Mouse (Mus musculus) G1E (cell line): ENCODE data around the gene Bbs5. TPM values are rescaled to one million over a fixed set of nuclear protein-coding genes. Genes with fewer than 3 reads are reported as not detected.

ENCODE experiments used
- ATAC-seq: 2 replicates; pipeline ENCODE4 v1.8.0; 2016; ENCODE audit warnings: mild to moderate bottlenecking; ENCODE audit not compliant: insufficient number of reproducible peaks, poor library complexity, low FRiP score, severe bottlenecking; ENCODE audit errors: extremely low read depth
- DNase-seq: peaks from one replicate; pipeline ENCODE4 v3.0.0; 2012; ENCODE audit warnings: low spot score
- H3K27me3 ChIP-seq: 2 replicates; pipeline ENCODE4 v1.6.1; 2012; ENCODE audit warnings: mild to moderate bottlenecking, low read length, inconsistent platforms; ENCODE audit not compliant: insufficient read depth
- H3K36me3 ChIP-seq: replicated peaks from 2 replicates; pipeline ENCODE3; 2012; ENCODE audit warnings: mild to moderate bottlenecking, inconsistent platforms
- H3K4me1 ChIP-seq: 2 replicates; pipeline ENCODE4 v1.6.1; 2012; ENCODE audit warnings: low read depth, low read length, inconsistent platforms, mixed read lengths; ENCODE audit not compliant: insufficient read depth
- H3K4me3 ChIP-seq: 2 replicates; pipeline ENCODE4 v1.5.1; 2012; ENCODE audit warnings: low read depth, mild to moderate bottlenecking, inconsistent platforms, low read length, moderate library complexity, mixed read lengths
- H3K9me3 ChIP-seq: replicated peaks from 2 replicates; pipeline ENCODE4 v1.6.1; 2012; ENCODE audit warnings: inconsistent platforms
- CTCF ChIP-seq: IDR thresholded peaks from 2 replicates; pipeline ENCODE4 v1.5.1; 2012; ENCODE audit warnings: low read depth, low read length, inconsistent platforms, mixed read lengths
- GATA1 ChIP-seq: IDR thresholded peaks from 2 replicates; pipeline ENCODE4 v1.6.1; 2012; ENCODE audit warnings: borderline replicate concordance, low read length, inconsistent platforms, mixed read lengths
- GATA2 ChIP-seq: IDR thresholded peaks from 2 replicates; pipeline ENCODE4 v1.6.1; 2012; ENCODE audit warnings: low read depth, low read length, inconsistent platforms, borderline replicate concordance
- POLR2AphosphoS5 ChIP-seq: IDR thresholded peaks from 2 replicates; pipeline ENCODE4 v1.6.1; 2012; ENCODE audit warnings: low read depth, low read length, inconsistent platforms; ENCODE audit not compliant: insufficient replicate concordance
- TAL1 ChIP-seq: conservative IDR thresholded peaks from 2 replicates; pipeline ENCODE4 v1.6.1; 2012; ENCODE audit warnings: low read depth, low read length, inconsistent platforms, mixed read lengths
- polyA plus RNA-seq: library from polyadenylated mRNA; stranded (reverse); fragments of >175 nt; gene quantifications from 2 replicates; pipeline ENCODE4 v1.2.3, GENCODE M21; 2012
- total RNA-seq, 2 experiments: library from RNA; stranded (forward) in 1 of 2; stranded (reverse) in 1 of 2; fragments of 200-1000 nt in 1 of 2; fragments of >200 nt in 1 of 2; fragmentation: Nextera tagmentation in 1 of 2; gene quantifications; 2 replicates each; pipeline ENCODE4 v1.2.3; 2014 to 2017

Bbs5 gene
- total RNA-seq (2014; fragmentation: Nextera tagmentation) (not detected in 2 replicates), total RNA-seq (2017) (0.70 and 1.1 TPM in 2 replicates), polyA plus RNA-seq (0.09 TPM in 1 of 2 replicates, not detected in the other)

DNA sequence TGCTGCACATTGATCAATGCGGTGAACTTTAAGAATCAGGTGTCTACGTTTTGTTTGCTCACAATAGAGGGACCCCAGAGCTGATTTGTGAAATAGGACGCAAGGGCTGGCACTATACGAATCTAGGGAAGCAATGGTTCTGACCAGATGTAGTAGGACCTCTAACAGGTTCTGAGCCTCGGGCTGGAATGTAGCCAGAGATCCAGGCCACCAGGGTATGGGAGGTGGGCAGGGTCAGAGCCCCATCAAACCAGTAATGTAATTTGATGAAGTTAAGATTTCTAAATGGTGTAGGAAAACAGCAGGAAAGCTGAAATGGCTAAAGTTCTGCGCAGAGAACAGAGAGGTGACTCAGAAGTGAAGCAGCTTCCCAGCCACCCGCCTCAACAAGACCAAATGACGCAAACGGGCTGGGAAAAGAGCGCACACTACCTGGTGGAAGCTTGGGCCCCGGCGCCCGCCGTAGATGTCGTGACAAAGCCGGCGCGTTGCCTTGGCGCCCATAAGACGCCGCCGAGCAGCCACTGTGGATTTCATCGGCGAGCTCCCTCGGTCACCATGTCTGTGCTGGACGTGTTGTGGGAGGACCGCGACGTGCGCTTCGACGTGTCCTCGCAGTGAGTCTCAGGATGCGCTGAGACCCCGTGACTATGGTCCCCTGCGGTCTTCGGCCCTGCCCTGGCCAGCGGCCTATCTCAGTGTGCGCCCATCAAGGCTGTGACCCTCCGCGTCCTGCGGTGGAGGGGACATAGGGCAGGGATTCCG, at the start of gene Bbs5:
TSS of gene Bbs5 (plus strand) at position 446 of the 765 bp plus-strand sequence.
- no peak for ATAC-seq
- Histone ChIP-seq H3K27me3 (peaks cover 10% of the 10 kb centered on the region), H3K9me3 (no peaks in the 10 kb centered on the region), H3K4me1 (peaks cover 4% of the 10 kb centered on the region; the same call in 1 of the 2 replicates), H3K4me3 (peak within 1 kb of the TSS; percentile 49), H3K36me3 (no peaks in the 10 kb centered on the region)
- no peak for TF ChIP-seq CTCF
- DNase-seq: no peak

GRCm38 (mm10) chr2:69603726-69604393, 43.1 kb upstream of the Bbs5 start:
- Histone ChIP-seq H3K4me3 (no peak overlapping the region), H3K27me3 (no peaks in the 10 kb centered on the region; the same call in 1 of the 2 replicates), H3K4me1 (no peaks in the 10 kb centered on the region), H3K9me3 (no peaks in the 10 kb centered on the region), H3K36me3 (no peaks in the 10 kb centered on the region)
- DNase-seq (no peak), ATAC-seq (no peak)
- TF ChIP-seq POLR2AphosphoS5 (no peak), CTCF (no peak), TAL1 (no peak), GATA2 (no peak), GATA1 (no peak)

- Histone ChIP-seq H3K4me1 (no peaks in the 10 kb centered on the region; the same call in 1 of the 2 replicates), H3K9me3 (no peaks in the 10 kb centered on the region), H3K36me3 (no peaks in the 10 kb centered on the region), H3K4me3 (no peak overlapping the region), H3K27me3 (peaks cover 2% of the 10 kb centered on the region)
- no peak for DNase-seq
- TF ChIP-seq CTCF (no peak), GATA2 (no peak), TAL1 (no peak), GATA1 (no peak), POLR2AphosphoS5 (no peak)
- ATAC-seq: no peak
Observed at GRCm38 (mm10) chr2:69606621-69607020, 40.4 kb upstream of the Bbs5 start.

DNA sequence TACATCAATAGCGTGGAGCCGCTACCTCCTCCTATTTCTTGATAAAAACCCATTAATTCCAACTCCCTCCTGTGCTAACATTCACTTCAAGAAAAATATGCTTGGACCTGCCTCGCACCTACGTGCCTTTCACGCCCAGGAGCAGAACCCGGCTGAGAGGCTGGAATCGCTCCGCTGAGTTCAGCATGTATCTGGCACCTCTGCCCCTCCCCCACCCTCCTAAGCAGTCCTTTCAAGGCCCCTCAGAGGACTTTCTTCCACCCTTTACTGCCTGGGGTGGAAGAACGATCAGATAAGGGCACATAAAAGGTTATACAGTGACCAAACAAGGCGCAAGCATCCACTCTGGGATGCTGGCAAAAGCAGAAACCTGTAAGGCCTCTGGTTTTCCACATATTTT, 34.7 kb upstream of the Bbs5 start:
- Histone ChIP-seq H3K9me3 (no peaks in the 10 kb centered on the region), H3K36me3 (no peaks in the 10 kb centered on the region), H3K4me1 (peaks cover 24% of the 10 kb centered on the region), H3K27me3 (peaks cover 7% of the 10 kb centered on the region), H3K4me3 (no peak overlapping the region)
- ATAC-seq (no peak), DNase-seq (no peak)
- TF ChIP-seq POLR2AphosphoS5: no peak
- TF ChIP-seq GATA2: no peak
- TF ChIP-seq GATA1: no peak
- TF ChIP-seq TAL1: no peak
- TF ChIP-seq CTCF: no peak

- peaks cover 11% of the 10 kb centered on the region for H3K27me3 ChIP-seq
- TF ChIP-seq GATA1 (no peak), TAL1 (no peak), CTCF (no peak), POLR2AphosphoS5 (no peak), GATA2 (no peak)
Observed at GRCm38 (mm10) chr2:69612716-69613115, 34.3 kb upstream of the Bbs5 start.

DNA sequence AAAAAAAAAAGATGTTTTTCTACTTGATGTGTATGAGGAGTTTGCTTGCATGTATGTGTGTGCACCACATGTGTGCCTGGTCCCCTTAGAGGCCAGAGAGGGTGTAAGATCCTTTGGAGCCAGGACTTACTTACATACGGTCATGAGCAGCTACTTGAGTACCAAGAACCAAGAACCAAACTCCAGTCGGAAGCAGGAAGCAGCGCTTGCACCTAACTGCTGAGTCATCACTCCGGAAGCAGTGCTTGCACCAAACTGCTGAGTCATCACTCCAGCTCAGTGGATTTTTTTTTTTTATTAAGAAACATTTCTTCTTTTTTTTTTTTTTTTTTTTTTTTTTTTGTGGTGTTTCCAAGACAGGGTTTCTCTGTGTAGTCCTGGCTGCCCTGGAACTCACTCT, 33.7 kb upstream of the Bbs5 start:
- ATAC-seq (peak; percentile 70), DNase-seq (peak; percentile 50)
- Histone ChIP-seq H3K4me3 (no peak overlapping the region; the same call in 1 of the 2 replicates), H3K36me3 (no peaks in the 10 kb centered on the region), H3K9me3 (no peaks in the 10 kb centered on the region), H3K27me3 (peaks cover 12% of the 10 kb centered on the region), H3K4me1 (peaks cover 24% of the 10 kb centered on the region)
- TF ChIP-seq POLR2AphosphoS5 (no peak), GATA1 (no peak), TAL1 (no peak), CTCF (no peak), GATA2 (no peak)

More at GRCm38 (mm10) chr2:69612716-69613115, 34.3 kb upstream of the Bbs5 start:
- Histone ChIP-seq H3K9me3 (no peaks in the 10 kb centered on the region), H3K4me1 (peaks cover 24% of the 10 kb centered on the region), H3K36me3 (no peaks in the 10 kb centered on the region), H3K4me3 (no peak overlapping the region; the same call in 1 of the 2 replicates)
- DNase-seq (no peak), ATAC-seq (no peak)
